Mouse (Mus musculus): Measurements from ENCODE around the gene Olfr1291-ps1. TPM values are rescaled to one million over a fixed set of nuclear protein-coding genes. Genes with fewer than 3 reads are reported as not detected.

Olfr1291-ps1 gene
- not detected for total RNA-seq (2021)
- long read RNA-seq, experiment 1 = 0 reads
- long read RNA-seq, experiment 2 = 0 reads

DNA sequence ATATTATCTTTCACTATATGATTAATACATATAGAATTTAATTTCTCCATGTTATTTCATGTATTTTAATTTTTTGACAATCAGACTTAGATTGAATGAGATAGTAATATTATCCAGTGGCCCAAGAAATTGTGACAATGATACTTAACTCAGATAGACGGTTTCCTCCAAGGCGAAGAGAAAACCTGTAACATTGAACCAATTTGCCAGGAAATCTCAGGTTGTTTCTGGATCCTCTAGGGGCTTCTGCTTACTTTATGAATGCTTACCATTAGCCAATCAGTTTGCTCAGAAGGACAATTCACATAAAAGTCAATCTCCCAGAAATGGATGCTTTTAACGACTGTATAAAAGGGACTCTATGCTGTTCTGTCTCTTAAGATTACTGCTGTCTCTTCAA, at the start of gene Olfr1291-ps1:
Gene Olfr1291-ps1, plus strand, starts transcription at position 301 of the 400 bp plus-strand sequence.
- intact Hi-C loops (cut with DNase I) = no loop called here
- no peak for DNase-seq (ENCODE audit: low spot score in 2 of 2)

DNA sequence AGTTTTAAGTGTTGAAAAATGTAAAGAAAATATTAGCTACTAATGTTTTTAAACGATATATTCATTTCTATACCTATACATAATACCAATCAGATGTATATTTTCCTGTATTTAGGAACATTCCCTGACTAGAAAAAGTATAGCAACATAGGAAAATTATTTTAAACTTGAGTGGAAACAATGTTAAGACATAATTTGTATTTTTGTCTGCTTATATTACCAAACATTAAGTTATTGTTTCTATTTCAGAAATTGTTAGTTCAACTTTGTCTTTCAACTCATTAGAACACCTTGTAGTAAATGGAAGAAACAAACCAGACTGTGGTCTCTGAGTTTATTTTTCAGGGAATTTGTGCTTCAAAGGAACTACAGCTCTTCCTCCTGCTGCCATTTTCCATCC, 48.1 kb upstream of the Olfr1291-ps1 start, which contains the start of gene Olfr1287:
Gene Olfr1287, plus strand, starts transcription at position 301 of the 400 bp plus-strand sequence.
- intact Hi-C loops (cut with DNase I) = no loop called here
- no peak for DNase-seq (ENCODE audit: low spot score in 2 of 2)

DNA sequence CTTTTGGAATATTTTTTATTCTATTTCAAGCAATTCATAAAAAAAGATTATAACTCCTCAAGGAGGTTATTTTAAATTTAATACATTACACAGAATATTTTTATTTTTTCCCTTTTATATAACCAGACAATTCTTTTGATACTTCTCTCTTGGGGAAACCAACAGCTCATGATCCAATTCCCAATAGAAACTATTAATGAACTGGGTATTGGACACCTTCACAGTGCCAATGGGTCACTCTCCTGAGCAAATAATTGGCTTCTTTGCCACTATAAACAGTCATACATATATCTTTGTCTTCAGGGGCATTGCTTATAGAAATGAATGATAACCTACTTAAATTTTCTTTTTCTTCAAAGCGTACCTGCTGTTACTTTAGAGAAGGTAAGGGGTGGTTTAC, 23.2 kb upstream of the Olfr1291-ps1 start, which contains the start of gene Olfr1288:
Gene Olfr1288, plus strand, starts transcription at position 301 of the 400 bp plus-strand sequence.
- no peak for DNase-seq (ENCODE audit: low spot score in 2 of 2)

DNA sequence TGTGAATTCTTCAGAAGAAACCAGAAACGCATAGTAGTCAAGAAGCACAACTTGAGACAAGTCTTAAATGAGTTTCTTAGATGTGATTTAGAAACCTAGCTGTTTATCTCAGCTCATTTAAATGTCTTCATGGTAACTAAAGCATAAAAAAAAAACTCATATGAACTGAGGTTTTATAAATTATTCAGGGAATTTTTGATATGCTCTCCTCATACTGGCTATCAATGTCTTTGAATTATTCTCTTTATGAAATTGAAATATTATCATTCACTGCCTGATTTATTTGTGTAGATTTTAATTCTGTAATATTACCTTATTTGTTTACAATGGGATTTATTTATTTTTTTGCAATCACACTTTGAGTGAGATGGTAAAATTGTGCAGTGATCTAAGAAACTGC, 16.5 kb upstream of the Olfr1291-ps1 start, which contains the start of gene Olfr1289:
Gene Olfr1289, plus strand, starts transcription at position 301 of the 400 bp plus-strand sequence.
- DNase-seq (ENCODE audit: low spot score in 2 of 2) = no peak

More for the DNA sequence above, 23.2 kb upstream of the Olfr1291-ps1 start, which contains the start of gene Olfr1288:
- intact Hi-C loops (cut with DNase I) = no loop called here

DNA sequence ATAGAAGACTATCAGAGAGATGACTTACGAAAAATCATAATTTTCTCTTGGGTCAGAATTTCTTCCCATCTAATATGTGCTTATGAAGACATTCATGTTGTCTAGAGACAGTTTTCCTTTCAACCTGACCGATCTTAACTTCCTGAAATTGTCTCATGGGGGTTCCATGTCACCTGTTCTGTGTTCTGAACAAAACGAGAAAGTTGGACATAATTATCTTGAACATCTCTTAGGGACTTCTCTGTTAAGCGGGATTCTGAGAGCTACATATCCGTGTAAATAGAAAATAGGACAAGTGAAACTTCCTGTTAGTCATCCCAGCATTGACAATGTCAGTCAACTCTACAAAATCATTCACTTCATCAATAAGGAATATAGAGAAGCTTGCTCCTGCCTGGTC, 3.3 kb upstream of the Olfr1291-ps1 start, which contains the start of gene Olfr1290:
Gene Olfr1290, minus strand, starts transcription at position 101 of the 400 bp plus-strand sequence.
- intact Hi-C loops (cut with DNase I) = no loop called here

More for the DNA sequence above, 16.5 kb upstream of the Olfr1291-ps1 start, which contains the start of gene Olfr1289:
- intact Hi-C loops (cut with DNase I) = no loop called here

DNA sequence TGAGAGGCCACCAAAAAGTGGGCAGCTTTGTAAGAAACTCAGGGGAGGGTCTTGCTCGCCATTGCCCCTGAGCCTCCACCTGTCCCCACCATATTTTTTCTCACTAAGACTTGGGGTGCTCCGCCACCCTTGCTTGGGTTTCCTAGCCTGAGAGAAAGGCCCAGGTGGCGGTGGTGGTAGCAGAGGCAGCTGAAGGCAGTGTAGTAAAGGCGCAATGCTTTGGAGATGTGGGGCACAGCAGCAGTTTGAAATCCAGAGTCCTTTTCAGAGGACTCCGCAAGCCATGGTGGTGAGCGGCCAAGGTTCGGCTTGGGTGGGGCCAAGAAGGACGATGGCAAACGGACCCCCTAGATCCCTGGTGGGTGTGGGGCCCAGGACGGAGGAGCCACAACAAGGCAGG, 20.5 kb downstream of the Olfr1291-ps1 start:
- intact Hi-C loops (cut with DNase I) = no loop called here
- DNase-seq (ENCODE audit: low spot score in 2 of 2) = no peak

More for the DNA sequence above, 3.3 kb upstream of the Olfr1291-ps1 start, which contains the start of gene Olfr1290:
- DNase-seq (ENCODE audit: low spot score in 2 of 2) = no peak

DNA sequence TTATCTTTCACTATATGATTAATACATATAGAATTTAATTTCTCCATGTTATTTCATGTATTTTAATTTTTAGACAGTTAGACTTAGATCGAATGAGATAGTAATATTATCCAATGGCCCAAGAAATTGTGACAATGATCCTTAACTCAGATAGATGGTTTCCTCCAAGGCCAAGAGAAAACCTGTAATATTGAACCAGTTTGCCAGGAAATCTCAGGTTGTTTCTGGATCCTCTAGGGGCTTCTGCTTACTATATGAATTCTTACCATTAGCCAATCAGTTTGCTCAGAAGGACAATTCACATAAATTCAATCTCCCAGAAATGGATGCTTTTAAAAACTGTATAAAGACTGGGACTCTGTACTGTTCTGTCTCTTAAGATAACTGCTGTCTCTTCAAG, 27.9 kb downstream of the Olfr1291-ps1 start, which contains the start of gene Olfr1293-ps:
Gene Olfr1293-ps, plus strand, starts transcription at position 301 of the 400 bp plus-strand sequence.
- DNase-seq (ENCODE audit: low spot score in 2 of 2) = no peak
- intact Hi-C loops (cut with DNase I) = no loop called here

DNA sequence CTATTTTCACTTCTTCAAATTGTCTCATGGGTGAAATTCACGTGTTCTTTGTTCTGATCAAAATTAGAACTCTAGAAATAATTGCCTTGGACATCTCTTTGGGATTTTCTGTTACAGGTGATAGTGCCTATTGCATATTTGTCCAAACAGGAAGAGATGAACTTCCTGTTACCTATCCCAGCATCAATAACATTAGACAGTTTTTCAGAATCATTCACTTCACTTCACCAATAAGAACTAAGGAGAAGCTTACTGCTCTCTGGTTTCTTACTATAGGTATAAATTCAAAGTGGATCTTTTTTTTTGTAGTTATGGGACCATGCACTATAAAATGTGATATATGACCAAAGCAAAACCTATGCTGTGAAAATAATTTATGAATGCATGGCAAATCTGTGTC, 43.2 kb downstream of the Olfr1291-ps1 start, which contains the start of gene Olfr1294:
Gene Olfr1294, minus strand, starts transcription at position 101 of the 400 bp plus-strand sequence.
- intact Hi-C loops (cut with DNase I) = no loop called here
- DNase-seq (ENCODE audit: low spot score in 2 of 2) = no peak

Other genes with a start within 250 kb of the Olfr1291-ps1 start
- not detected for gene Olfr1276, start 242.7 kb upstream of the Olfr1291-ps1 start, total RNA-seq (2021)
- gene Olfr1277, start 223.1 kb upstream of the Olfr1291-ps1 start, total RNA-seq (2021) = not detected
- gene Olfr1278, start 207.0 kb upstream of the Olfr1291-ps1 start, total RNA-seq (2021) = not detected
- not detected for gene Olfr1279, start 196.5 kb upstream of the Olfr1291-ps1 start, total RNA-seq (2021)
- gene Olfr1280, start 183.2 kb upstream of the Olfr1291-ps1 start, total RNA-seq (2021) = not detected
- not detected for gene Olfr1281, start 170.7 kb upstream of the Olfr1291-ps1 start, total RNA-seq (2021)
- not detected for gene Olfr1282, start 161.1 kb upstream of the Olfr1291-ps1 start, total RNA-seq (2021)
- not detected for gene Olfr1283, start 130.4 kb upstream of the Olfr1291-ps1 start, total RNA-seq (2021)
- not detected for gene Olfr1284, start 121.7 kb upstream of the Olfr1291-ps1 start, total RNA-seq (2021)
- not detected for gene Olfr1286, start 74.1 kb upstream of the Olfr1291-ps1 start, total RNA-seq (2021)
- not detected for gene Olfr1287, start 48.0 kb upstream of the Olfr1291-ps1 start, total RNA-seq (2021)
- gene Olfr1288, start 23.1 kb upstream of the Olfr1291-ps1 start, total RNA-seq (2021) = not detected
- not detected for gene Olfr1289, start 16.4 kb upstream of the Olfr1291-ps1 start, total RNA-seq (2021)
- gene Olfr1290, start 3.4 kb upstream of the Olfr1291-ps1 start, total RNA-seq (2021) = not detected
- not detected for gene Olfr1293-ps, start 28.0 kb downstream of the Olfr1291-ps1 start, total RNA-seq (2021)
- gene Olfr1294, start 43.1 kb downstream of the Olfr1291-ps1 start, total RNA-seq (2021) = not detected
- gene Olfr1295, start 72.5 kb downstream of the Olfr1291-ps1 start, total RNA-seq (2021) = not detected
- gene Olfr1297, start 129.3 kb downstream of the Olfr1291-ps1 start, total RNA-seq (2021) = not detected
- not detected for gene Olfr1298, start 152.0 kb downstream of the Olfr1291-ps1 start, total RNA-seq (2021)
- gene Olfr1299, start 164.2 kb downstream of the Olfr1291-ps1 start, total RNA-seq (2021) = not detected